In the genomic region with DNA sequence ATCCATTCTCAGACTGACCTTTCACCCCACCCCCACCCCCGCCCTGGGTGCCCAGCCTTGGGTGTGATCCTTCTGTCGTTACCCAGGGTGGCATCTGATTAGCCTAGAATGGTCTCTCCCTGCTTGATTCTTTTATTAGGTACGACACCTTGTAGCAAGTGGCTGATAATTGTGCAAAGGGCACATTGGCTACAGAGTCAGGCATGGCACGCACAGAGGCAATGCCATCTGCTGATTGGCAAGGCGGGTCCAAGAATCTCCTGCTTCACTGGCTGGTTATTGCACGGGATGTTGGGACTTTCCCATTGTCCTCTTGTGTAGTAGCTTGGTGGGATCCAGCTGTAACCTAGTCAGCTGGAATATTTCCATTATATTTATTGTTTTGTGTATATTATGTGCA, we compare ENCODE assay signal across 22 mouse cellular contexts. TPM values are rescaled to one million over a fixed set of nuclear protein-coding genes. Genes with fewer than 3 reads are reported as not detected.
DNase-seq lines count a peak whose midpoint lies in the region; ATAC-seq and TF ChIP-seq lines count a peak whose summit lies in the region.
"Had no signal": no experiment of that assay in that cellular context is flagged by ENCODE, and none has a peak within 500 bp of the region (broad histone marks: within the 10 kb centered on the region; RNA-seq: fewer than 3 reads in every experiment).

No protein-coding gene starts in this region.

- H3K4me2 ChIP-seq in intestine, postnatal 0 days (replicated peaks; ENCODE audit: low read depth): no peak overlapping the region
- H3K4me2 ChIP-seq in intestine, embryonic 16.5 days (ENCODE audit: low read depth, low read length): no peak overlapping the region
- H3K4me2 ChIP-seq in limb, embryonic 13.5 days (replicated peaks): no peak overlapping the region
- H3K4me2 ChIP-seq: forebrain, embryonic 12.5 days; heart, embryonic 13.5 days; intestine, embryonic 15.5 days; liver, embryonic 13.5 days; midbrain, embryonic 13.5 days; neural tube, embryonic 12.5 days had no signal

- no peak for DNase-seq in gastrocnemius, adult 2 months
- DNase-seq in gastrocnemius, postnatal 14 days: no peak
- no peak for DNase-seq in gastrocnemius, adult 18-20 months (ENCODE audit: low spot score)
- DNase-seq: adrenal gland, adult 2 months; cerebellum, adult 2 months; kidney, postnatal 36 days; liver, embryonic 13.5 days; lung, adult 2 months; right cerebral cortex, postnatal 14 days; spleen, adult 18-20 months; thymus, postnatal 14 days had no signal

- ATAC-seq in intestine, postnatal 0 days: peak; percentile 34
- ATAC-seq in intestine, embryonic 16.5 days: no peak
- ATAC-seq in limb, embryonic 13.5 days (ENCODE audit: low FRiP score, low read depth): no peak
- no peak for ATAC-seq in erythroid progenitor cell, adult 5-6 weeks (replicated peaks; ENCODE audit: low FRiP score, poor library complexity, severe bottlenecking)
- ATAC-seq: hindbrain, embryonic 16.5 days; intestine, embryonic 15.5 days; midbrain, embryonic 13.5 days had no signal

- no peak for TF ChIP-seq CTCF in gastrocnemius, adult 2 months (IDR thresholded peaks at IDR 0.05)
- TF ChIP-seq CTCF in intestine, postnatal 0 days (IDR thresholded peaks at IDR 0.05; ENCODE audit: low read depth): no peak

- H3K4me1 ChIP-seq in intestine, postnatal 0 days (replicated peaks; ENCODE audit: control insufficient read depth, insufficient read depth, low read length): peaks cover 9% of the 10 kb centered on the region; the same call in 1 of the 2 replicates
- peaks cover 22% of the 10 kb centered on the region for H3K4me1 ChIP-seq in intestine, embryonic 16.5 days (ENCODE audit: control insufficient read depth, insufficient read depth, low read length)
- peaks cover 47% of the 10 kb centered on the region for H3K4me1 ChIP-seq in limb, embryonic 13.5 days

- peak overlapping the region; percentile 75; the same call in 1 of the 2 replicates for H3K27ac ChIP-seq in gastrocnemius, adult 2 months
- 0 out of 2 replicates have a peak overlapping the region, but pooled peaks have one; percentile 7 for H3K27ac ChIP-seq in intestine, postnatal 0 days (ENCODE audit: low read depth, low read length)
- no peak overlapping the region for H3K27ac ChIP-seq in intestine, embryonic 16.5 days (ENCODE audit: low read length)
- H3K27ac ChIP-seq in limb, embryonic 13.5 days: no peak overlapping the region; the same call in 1 of the 2 replicates
- H3K27ac ChIP-seq: forebrain, embryonic 12.5 days; liver, embryonic 13.5 days; midbrain, embryonic 13.5 days; neural tube, embryonic 12.5 days had no signal

- H3K9me3 ChIP-seq in intestine, postnatal 0 days (ENCODE audit: control insufficient read depth): no peaks in the 10 kb centered on the region
- no peaks in the 10 kb centered on the region for H3K9me3 ChIP-seq in intestine, embryonic 16.5 days (ENCODE audit: control insufficient read depth, low read length)
- no peaks in the 10 kb centered on the region for H3K9me3 ChIP-seq in limb, embryonic 13.5 days
- H3K9me3 ChIP-seq: forebrain, embryonic 12.5 days; heart, embryonic 13.5 days; hindbrain, embryonic 10.5 days; intestine, embryonic 15.5 days; liver, embryonic 13.5 days; midbrain, embryonic 13.5 days; neural tube, embryonic 12.5 days had no signal

- H3K27me3 ChIP-seq in intestine, postnatal 0 days (replicated peaks; ENCODE audit: control insufficient read depth, insufficient read depth, low read length): 0 out of 2 replicates have a peak, but pooled peaks cover 6% of the 10 kb centered on the region
- H3K27me3 ChIP-seq in intestine, embryonic 16.5 days (replicated peaks; ENCODE audit: control insufficient read depth, insufficient read depth, low read length): no peaks in the 10 kb centered on the region
- H3K27me3 ChIP-seq in limb, embryonic 13.5 days: peaks cover 18% of the 10 kb centered on the region
- H3K27me3 ChIP-seq: heart, embryonic 13.5 days; intestine, embryonic 15.5 days had no signal

- WGBS in intestine, postnatal 0 days: 61% methylated on average over 6 of the region's 6 CpGs
- 79% methylated on average over 6 of the region's 6 CpGs for WGBS in intestine, embryonic 16.5 days
- WGBS in limb, embryonic 13.5 days: 84% methylated on average over 6 of the region's 6 CpGs

- intact Hi-C loops in gastrocnemius, adult 2 months (cut with DNase I): no loop called here
- intact Hi-C loops in gastrocnemius, postnatal 14 days (cut with DNase I; ENCODE audit: low total_unique reads): no loop called here

- no peak overlapping the region for H3K4me3 ChIP-seq in gastrocnemius, adult 2 months
- no peak overlapping the region for H3K4me3 ChIP-seq in intestine, postnatal 0 days (ENCODE audit: low read depth, low read length)
- H3K4me3 ChIP-seq in intestine, embryonic 16.5 days (ENCODE audit: low read length): no peak overlapping the region
- no peak overlapping the region for H3K4me3 ChIP-seq in limb, embryonic 13.5 days
- H3K4me3 ChIP-seq: forebrain, embryonic 12.5 days; heart, embryonic 13.5 days; hindbrain, embryonic 10.5 days; intestine, embryonic 15.5 days; liver, embryonic 13.5 days; midbrain, embryonic 13.5 days; neural tube, embryonic 12.5 days had no signal

- no peak overlapping the region for H3K9ac ChIP-seq in intestine, postnatal 0 days (ENCODE audit: low read depth, low read length)
- no peak overlapping the region for H3K9ac ChIP-seq in intestine, embryonic 16.5 days (ENCODE audit: low read depth, low read length)
- H3K9ac ChIP-seq in limb, embryonic 13.5 days: 0 out of 2 replicates have a peak overlapping the region, but pooled peaks have one; percentile 13
- H3K9ac ChIP-seq: forebrain, embryonic 12.5 days; heart, embryonic 13.5 days; intestine, embryonic 15.5 days; liver, embryonic 13.5 days; midbrain, embryonic 13.5 days; neural tube, embryonic 12.5 days had no signal

- no peaks in the 10 kb centered on the region for H3K36me3 ChIP-seq in intestine, postnatal 0 days (ENCODE audit: control insufficient read depth, insufficient read depth)
- no peaks in the 10 kb centered on the region for H3K36me3 ChIP-seq in intestine, embryonic 16.5 days (ENCODE audit: control insufficient read depth, insufficient read depth, low read length)
- H3K36me3 ChIP-seq in limb, embryonic 13.5 days: no peaks in the 10 kb centered on the region
- H3K36me3 ChIP-seq: forebrain, embryonic 12.5 days; intestine, embryonic 15.5 days; liver, embryonic 13.5 days; neural tube, embryonic 12.5 days had no signal

RNA-seq across cellular contexts. Expression of a gene that starts 33.4 kb away (rescaled TPM):
- total RNA-seq in gastrocnemius, adult 2 months (2021): 10 to 100 TPM; 31.2 to 41.3 TPM
- 10 to 100 TPM; 31.2 to 32.9 TPM for total RNA-seq in gastrocnemius, postnatal 14 days (2021)
- 5.6 and 6.6 TPM in 2 replicates for polyA plus RNA-seq in intestine, postnatal 0 days (2015; fragmentation: Nextera tagmentation; extraction: Ambion mirVana)
- polyA plus RNA-seq in intestine, embryonic 16.5 days (2015; fragmentation: Nextera tagmentation; extraction: Ambion mirVana): 4.7 and 5.9 TPM in 2 replicates
- polyA plus RNA-seq in limb, embryonic 13.5 days (2015; fragmentation: Nextera tagmentation; extraction: Ambion mirVana): 4.1 and 4.5 TPM in 2 replicates
- total RNA-seq in erythroid progenitor cell, adult 5-6 weeks (2015; ENCODE audit: low replicate concordance): 1.4 and 2.5 TPM in 2 replicates
- 1.1 and 3.1 TPM in 2 replicates for total RNA-seq in erythroid progenitor cell, adult 5-6 weeks (2017; ENCODE audit: low replicate concordance)
- total RNA-seq in gastrocnemius, adult 18-20 months (2021): 10 to 100 TPM; 37.9 to 44.4 TPM

Comparison
In these comparisons a context has a peak if more than half of its experiments do, and no peak if none do; other contexts are left out.
1. H3K27ac ChIP-seq: peak in gastrocnemius, adult 2 months (single experiment) and intestine, postnatal 0 days (single experiment); none in intestine, embryonic 16.5 days (single experiment) and limb, embryonic 13.5 days (single experiment).
2. RNA of a gene that starts 33.4 kb away (total RNA-seq): 37.9 to 44.4 TPM in gastrocnemius, adult 18-20 months, 31.2 to 41.3 TPM in gastrocnemius, adult 2 months and 31.2 to 32.9 TPM in gastrocnemius, postnatal 14 days; 1.1 to 3.1 TPM in erythroid progenitor cell, adult 5-6 weeks; every median in the first group is over 4 times any median in the second.